Mouse (Mus musculus) midbrain, embryonic 12.5 days (tissue): Measurements from ENCODE around the gene Emp1. TPM values are rescaled to one million over a fixed set of nuclear protein-coding genes. Genes with fewer than 3 reads are reported as not detected.

Experiments used
- ATAC-seq: fragments of 200-750 bp; cut with Nextera tagmentation; 2 replicates; pipeline ENCODE4 v1.8.0; 2017; ENCODE audit warnings: low read depth, moderate TSS enrichment, moderate library complexity; ENCODE audit not compliant: low FRiP score
- H3K27ac ChIP-seq: fragments of 300-500 bp; sonication (generic); replicated peaks from 2 replicates; pipeline ENCODE4 v1.5.1; 2016; ENCODE audit warnings: mild to moderate bottlenecking
- H3K27me3 ChIP-seq: fragments of 300-500 bp; sonication (generic); 2 replicates; pipeline ENCODE4 v1.6.1; 2016; ENCODE audit warnings: mild to moderate bottlenecking
- H3K36me3 ChIP-seq: fragments of 300-500 bp; sonication (generic); 2 replicates; pipeline ENCODE4 v1.6.1; 2016
- H3K4me1 ChIP-seq: fragments of 300-500 bp; sonication (generic); 2 replicates; pipeline ENCODE4 v1.6.1; 2016
- H3K4me2 ChIP-seq: fragments of 300-500 bp; sonication (generic); replicated peaks from 2 replicates; pipeline ENCODE4 v1.6.1; 2016; ENCODE audit warnings: mild to moderate bottlenecking, moderate library complexity
- H3K4me3 ChIP-seq: fragments of 300-500 bp; sonication (generic); 2 replicates; pipeline ENCODE4 v1.5.1; 2016; ENCODE audit warnings: mild to moderate bottlenecking
- H3K9ac ChIP-seq: fragments of 300-500 bp; sonication (generic); replicated peaks from 2 replicates; pipeline ENCODE4 v1.6.1; 2016; ENCODE audit warnings: mild to moderate bottlenecking, moderate library complexity
- H3K9me3 ChIP-seq: fragments of 300-500 bp; sonication (generic); 2 replicates; pipeline ENCODE4 v1.6.1; 2016; ENCODE audit warnings: mild to moderate bottlenecking
- WGBS: fragments of 180-500 bp; shearing (Covaris S2); methylation state at CpG from one replicate; pipeline ENCODE4 v1.1.7; 2016; 5-methylcytosine and 5-hydroxymethylcytosine counted together
- polyA plus RNA-seq: library from polyadenylated mRNA; unstranded; fragments of >200 nt; fragmentation: Nextera tagmentation; extraction: Ambion mirVana; gene quantifications from 2 replicates; pipeline ENCODE4 v1.2.1, GENCODE M21; 2016

The Emp1 gene
- polyA plus RNA-seq, 1 experiment from 2014 or later = 16.8 TPM

GRCm38 (mm10) chr6:135364891-135365301, 2.6 kb downstream of the Emp1 start:
- H3K27ac ChIP-seq = no peak overlapping the region
- 79% methylated on average over 6 of the region's 6 CpGs for WGBS
- no peaks in the 10 kb centered on the region; the same call in 1 of the 2 replicates for H3K27me3 ChIP-seq
- no peak overlapping the region for H3K4me2 ChIP-seq
- H3K4me3 ChIP-seq = no peak overlapping the region
- no peak for ATAC-seq
- H3K4me1 ChIP-seq = peaks cover 11% of the 10 kb centered on the region; the same call in 1 of the 2 replicates
- H3K9ac ChIP-seq = no peak overlapping the region
- H3K36me3 ChIP-seq = no peaks in the 10 kb centered on the region
- H3K9me3 ChIP-seq = no peaks in the 10 kb centered on the region

- H3K27me3 ChIP-seq = no peaks in the 10 kb centered on the region; the same call in 1 of the 2 replicates
- H3K4me2 ChIP-seq = no peak overlapping the region
- WGBS = 81% methylated on average over 4 of the region's 4 CpGs
- no peaks in the 10 kb centered on the region for H3K36me3 ChIP-seq
- no peaks in the 10 kb centered on the region for H3K9me3 ChIP-seq
- peaks cover 11% of the 10 kb centered on the region; the same call in 1 of the 2 replicates for H3K4me1 ChIP-seq
- no peak for ATAC-seq
- H3K9ac ChIP-seq = no peak overlapping the region
- no peak overlapping the region for H3K27ac ChIP-seq
- no peak overlapping the region for H3K4me3 ChIP-seq
Measured at GRCm38 (mm10) chr6:135365614-135366013, 3.3 kb downstream of the Emp1 start.

- no peaks in the 10 kb centered on the region for H3K9me3 ChIP-seq
- H3K4me3 ChIP-seq = no peak overlapping the region
- H3K4me2 ChIP-seq = no peak overlapping the region
- H3K27ac ChIP-seq = no peak overlapping the region
- H3K4me1 ChIP-seq = peaks cover 6% of the 10 kb centered on the region; the same call in 1 of the 2 replicates
- no peak overlapping the region for H3K9ac ChIP-seq
- H3K27me3 ChIP-seq = no peaks in the 10 kb centered on the region
- WGBS = 55% methylated on average over 6 of the region's 6 CpGs
- peak; percentile 71 for ATAC-seq
- no peaks in the 10 kb centered on the region for H3K36me3 ChIP-seq
Measured at GRCm38 (mm10) chr6:135368230-135368629, 5.9 kb downstream of the Emp1 start.

- no peak overlapping the region for H3K27ac ChIP-seq
- no peak for ATAC-seq
Measured at GRCm38 (mm10) chr6:135369551-135369968, 7.2 kb downstream of the Emp1 start.

GRCm38 (mm10) chr6:135370954-135371353, 8.6 kb downstream of the Emp1 start:
- WGBS = 82% methylated on average over 6 of the region's 6 CpGs
- H3K4me3 ChIP-seq = no peak overlapping the region
- no peak overlapping the region for H3K4me2 ChIP-seq
- H3K9ac ChIP-seq = no peak overlapping the region
- H3K4me1 ChIP-seq = peaks cover 11% of the 10 kb centered on the region; the same call in 1 of the 2 replicates
- 0 out of 2 replicates have a peak, but pooled peaks cover 2% of the 10 kb centered on the region for H3K27me3 ChIP-seq
- no peak overlapping the region for H3K27ac ChIP-seq
- no peaks in the 10 kb centered on the region for H3K9me3 ChIP-seq
- no peaks in the 10 kb centered on the region for H3K36me3 ChIP-seq
- ATAC-seq = no peak

More at GRCm38 (mm10) chr6:135369551-135369968, 7.2 kb downstream of the Emp1 start:
- Histone ChIP-seq H3K36me3 (no peaks in the 10 kb centered on the region), H3K4me1 (peaks cover 6% of the 10 kb centered on the region; the same call in 1 of the 2 replicates), H3K27me3 (no peaks in the 10 kb centered on the region), H3K4me3 (no peak overlapping the region), H3K9ac (no peak overlapping the region), H3K9me3 (no peaks in the 10 kb centered on the region), H3K4me2 (no peak overlapping the region)
- 61% methylated on average over 5 of the region's 5 CpGs for WGBS

- Histone ChIP-seq H3K4me3 (no peak overlapping the region), H3K27me3 (peaks cover 14% of the 10 kb centered on the region; the same call in 1 of the 2 replicates), H3K4me2 (no peak overlapping the region), H3K9ac (no peak overlapping the region), H3K27ac (no peak overlapping the region), H3K9me3 (no peaks in the 10 kb centered on the region), H3K36me3 (no peaks in the 10 kb centered on the region), H3K4me1 (peaks cover 12% of the 10 kb centered on the region; the same call in 1 of the 2 replicates)
- 89% methylated on average over 8 of the region's 8 CpGs for WGBS
- no peak for ATAC-seq
Measured at GRCm38 (mm10) chr6:135373357-135373756, 11.0 kb downstream of the Emp1 start.

- H3K27me3 ChIP-seq = peaks cover 14% of the 10 kb centered on the region; the same call in 1 of the 2 replicates
- H3K9me3 ChIP-seq = no peaks in the 10 kb centered on the region
- H3K9ac ChIP-seq = no peak overlapping the region
- WGBS = 58% methylated on average over 5 of the region's 5 CpGs
- ATAC-seq = no peak
- H3K4me3 ChIP-seq = no peak overlapping the region
- H3K36me3 ChIP-seq = no peaks in the 10 kb centered on the region
- no peak overlapping the region for H3K4me2 ChIP-seq
- H3K4me1 ChIP-seq = peaks cover 10% of the 10 kb centered on the region; the same call in 1 of the 2 replicates
- H3K27ac ChIP-seq = no peak overlapping the region
Measured at GRCm38 (mm10) chr6:135375818-135376217, 13.5 kb downstream of the Emp1 start.

GRCm38 (mm10) chr6:135376248-135376647, 13.9 kb downstream of the Emp1 start:
- Histone ChIP-seq H3K36me3 (no peaks in the 10 kb centered on the region), H3K4me3 (no peak overlapping the region), H3K27me3 (peaks cover 14% of the 10 kb centered on the region; the same call in 1 of the 2 replicates), H3K27ac (no peak overlapping the region), H3K4me2 (no peak overlapping the region), H3K4me1 (peaks cover 10% of the 10 kb centered on the region; the same call in 1 of the 2 replicates), H3K9me3 (no peaks in the 10 kb centered on the region), H3K9ac (no peak overlapping the region)
- no peak for ATAC-seq
- WGBS = 73% methylated on average over 7 of the region's 7 CpGs

GRCm38 (mm10) chr6:135377583-135378319, 15.4 kb downstream of the Emp1 start:
- Histone ChIP-seq H3K9me3 (no peaks in the 10 kb centered on the region), H3K27ac (no peak overlapping the region), H3K36me3 (no peaks in the 10 kb centered on the region), H3K9ac (no peak overlapping the region), H3K4me2 (peak overlapping the region; percentile 52), H3K27me3 (peaks cover 14% of the 10 kb centered on the region; the same call in 1 of the 2 replicates), H3K4me1 (peaks cover 10% of the 10 kb centered on the region; the same call in 1 of the 2 replicates), H3K4me3 (peak overlapping the region; percentile 29)
- peak; percentile 52; the same call in 1 of the 2 replicates for ATAC-seq
- 23% methylated on average over 16 of the region's 16 CpGs for WGBS

- H3K27me3 ChIP-seq = no peaks in the 10 kb centered on the region
- H3K27ac ChIP-seq = no peak overlapping the region
- H3K9me3 ChIP-seq = no peaks in the 10 kb centered on the region
- no peak overlapping the region for H3K4me2 ChIP-seq
- H3K36me3 ChIP-seq = no peaks in the 10 kb centered on the region
- ATAC-seq = no peak
- no peaks in the 10 kb centered on the region for H3K4me1 ChIP-seq
- no peak overlapping the region for H3K4me3 ChIP-seq
- H3K9ac ChIP-seq = no peak overlapping the region
Measured at GRCm38 (mm10) chr6:135383919-135384318, 21.6 kb downstream of the Emp1 start.

- ATAC-seq = no peak
Measured at GRCm38 (mm10) chr6:135385738-135386459, 23.6 kb downstream of the Emp1 start.

GRCm38 (mm10) chr6:135387653-135388052, 25.3 kb downstream of the Emp1 start:
- no peak for ATAC-seq
- no peaks in the 10 kb centered on the region for H3K36me3 ChIP-seq
- no peaks in the 10 kb centered on the region for H3K9me3 ChIP-seq
- 91% methylated on average over 1 of the region's 1 CpGs for WGBS
- no peak overlapping the region for H3K27ac ChIP-seq
- no peak overlapping the region for H3K9ac ChIP-seq
- H3K27me3 ChIP-seq = no peaks in the 10 kb centered on the region
- H3K4me1 ChIP-seq = no peaks in the 10 kb centered on the region
- H3K4me3 ChIP-seq = no peak overlapping the region
- no peak overlapping the region for H3K4me2 ChIP-seq

More at GRCm38 (mm10) chr6:135385738-135386459, 23.6 kb downstream of the Emp1 start:
- no peak overlapping the region for H3K4me2 ChIP-seq
- no peak overlapping the region for H3K4me3 ChIP-seq
- no peak overlapping the region for H3K9ac ChIP-seq
- H3K36me3 ChIP-seq = no peaks in the 10 kb centered on the region
- no peaks in the 10 kb centered on the region for H3K27me3 ChIP-seq
- H3K27ac ChIP-seq = no peak overlapping the region
- H3K9me3 ChIP-seq = no peaks in the 10 kb centered on the region
- WGBS = 83% methylated on average over 8 of the region's 8 CpGs
- H3K4me1 ChIP-seq = no peaks in the 10 kb centered on the region
